Mouse (Mus musculus) kidney, embryonic 14.5 days (tissue): Measurements from ENCODE around the gene Gm42878. TPM values are rescaled to one million over a fixed set of nuclear protein-coding genes. Genes with fewer than 3 reads are reported as not detected.
"Not testable (repeated sequence)": the region's sequence is repeated elsewhere in the genome, so short reads cannot be mapped to it uniquely, and the experiment has no call there.

Experiments used
- ATAC-seq: fragments of 200-750 bp; cut with Nextera tagmentation; 2 replicates; pipeline ENCODE4 v1.8.0; 2017; ENCODE audit warnings: moderate number of reproducible peaks, mild to moderate bottlenecking, moderate TSS enrichment, moderate library complexity; ENCODE audit not compliant: low FRiP score, low TSS enrichment
- H3K27ac ChIP-seq: fragments of 300-500 bp; sonication (generic); 2 replicates; pipeline ENCODE4 v1.5.1; 2014; ENCODE audit warnings: low read depth, mild to moderate bottlenecking, low read length, moderate library complexity, mixed read lengths
- H3K27me3 ChIP-seq: fragments of 300-500 bp; sonication (generic); 2 replicates; pipeline ENCODE4 v1.6.1; 2014; ENCODE audit warnings: mild to moderate bottlenecking, low read length; ENCODE audit not compliant: control insufficient read depth, insufficient read depth
- H3K36me3 ChIP-seq: fragments of 300-500 bp; sonication (generic); 2 replicates; pipeline ENCODE4 v1.6.1; 2014; ENCODE audit warnings: low read length, mixed read lengths; ENCODE audit not compliant: control insufficient read depth, insufficient read depth
- H3K4me1 ChIP-seq: fragments of 300-500 bp; sonication (generic); 2 replicates; pipeline ENCODE4 v1.6.1; 2014; ENCODE audit warnings: low read length, mixed read lengths; ENCODE audit not compliant: control insufficient read depth, insufficient read depth
- H3K4me2 ChIP-seq: fragments of 300-500 bp; sonication (generic); replicated peaks from 2 replicates; pipeline ENCODE4 v1.6.1; 2014; ENCODE audit warnings: low read depth, mild to moderate bottlenecking, low read length
- H3K4me3 ChIP-seq: fragments of 300-500 bp; sonication (generic); 2 replicates; pipeline ENCODE4 v1.5.1; 2014; ENCODE audit warnings: mild to moderate bottlenecking, low read length
- H3K9ac ChIP-seq: fragments of 300-500 bp; sonication (generic); 2 replicates; pipeline ENCODE4 v1.6.1; 2014; ENCODE audit warnings: low read depth, mild to moderate bottlenecking, low read length, moderate library complexity
- H3K9me3 ChIP-seq: fragments of 300-500 bp; sonication (generic); 2 replicates; pipeline ENCODE4 v1.6.1; 2016; ENCODE audit warnings: low read length; ENCODE audit not compliant: control insufficient read depth
- WGBS: fragments of 180-500 bp; shearing (Covaris S2); extraction: QIAGEN DNeasy Blood & Tissue Kit; methylation state at CpG from one replicate; pipeline ENCODE4 v1.1.7; 2014; 5-methylcytosine and 5-hydroxymethylcytosine counted together
- polyA plus RNA-seq: library from polyadenylated mRNA; unstranded; fragments of >200 nt; fragmentation: Nextera tagmentation; extraction: Ambion mirVana; gene quantifications from 2 replicates; pipeline ENCODE4 v1.2.1, GENCODE M21; 2014

Gene Gm42878
- polyA plus RNA-seq, 1 experiment from 2014 or later, result not detected

DNA sequence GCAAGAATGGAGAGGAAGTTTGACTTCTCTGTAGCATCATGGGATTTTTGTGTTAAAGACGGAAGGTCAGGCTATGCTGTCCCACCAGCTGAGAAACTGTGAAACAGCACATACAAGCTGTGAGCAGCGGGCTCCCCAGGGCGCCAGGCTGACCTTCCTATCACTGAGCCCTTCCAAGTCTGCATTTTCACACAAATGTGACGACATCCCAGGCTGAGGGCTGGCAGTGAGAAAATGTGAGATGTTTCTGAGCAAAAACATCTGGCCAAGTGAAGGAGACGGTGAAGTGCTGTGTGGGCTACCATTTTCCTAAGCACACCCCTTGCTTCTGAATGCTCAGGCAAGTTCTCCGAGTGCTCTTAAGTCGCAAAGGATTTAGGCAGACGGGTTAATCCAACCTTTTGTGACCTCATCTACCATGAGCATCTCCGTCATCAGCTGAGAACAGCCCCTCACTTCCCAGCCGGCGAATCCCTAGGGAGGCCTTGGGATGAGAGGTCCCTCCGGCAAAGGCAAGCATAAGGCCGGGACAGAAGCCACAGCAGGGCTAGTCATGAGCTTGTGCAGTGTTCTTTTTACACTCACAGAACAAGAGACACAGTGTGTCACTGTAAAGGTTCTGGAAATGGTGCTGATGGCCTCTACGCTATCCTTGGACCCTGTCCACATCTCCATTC, 19.4 kb downstream of the Gm42878 start:
- H3K9ac ChIP-seq, result no peak overlapping the region
- no peaks in the 10 kb centered on the region for H3K27me3 ChIP-seq
- H3K4me2 ChIP-seq, result no peak overlapping the region
- no peak for ATAC-seq
- peaks cover 78% of the 10 kb centered on the region for H3K36me3 ChIP-seq
- no peak overlapping the region for H3K4me3 ChIP-seq
- H3K27ac ChIP-seq, result no peak overlapping the region
- H3K9me3 ChIP-seq, result no peaks in the 10 kb centered on the region
- WGBS, result 88% methylated on average over 14 of the region's 14 CpGs
- H3K4me1 ChIP-seq, result no peaks in the 10 kb centered on the region

DNA sequence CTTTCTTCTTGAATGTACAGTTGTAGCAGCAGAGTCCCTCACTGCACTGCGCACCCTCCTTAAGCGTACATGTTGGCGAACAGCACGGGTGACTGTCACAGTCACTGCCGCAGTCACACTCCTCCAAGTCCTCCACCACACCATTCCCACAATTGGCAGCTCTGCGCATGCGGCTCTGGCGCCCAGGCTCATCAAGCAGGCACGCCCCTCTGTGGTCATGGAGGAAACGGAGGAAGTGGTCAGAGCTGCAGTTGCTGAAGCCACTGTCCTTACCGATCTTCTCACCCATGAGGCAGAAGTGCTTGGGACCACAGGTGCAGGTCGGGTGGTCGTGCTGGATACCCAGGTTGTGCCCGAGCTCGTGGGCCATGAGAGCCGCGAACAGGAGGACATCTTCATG, 25.5 kb downstream of the Gm42878 start:
- H3K4me3 ChIP-seq, H3K9me3 ChIP-seq, H3K27ac ChIP-seq, H3K9ac ChIP-seq, H3K4me1 ChIP-seq, H3K27me3 ChIP-seq, H3K4me2 ChIP-seq, ATAC-seq: not testable (repeated sequence)
- peaks cover 39% of the 10 kb centered on the region for H3K36me3 ChIP-seq
- WGBS, result 94% methylated on average over 11 of the region's 17 CpGs

- Histone ChIP-seq H3K4me2 (no peak overlapping the region), H3K4me1 (no peaks in the 10 kb centered on the region), H3K9ac (no peak overlapping the region), H3K4me3 (no peak overlapping the region), H3K27me3 (no peaks in the 10 kb centered on the region), H3K9me3 (no peaks in the 10 kb centered on the region), H3K27ac (no peak overlapping the region), H3K36me3 (peaks cover 31% of the 10 kb centered on the region)
- 90% methylated on average over 9 of the region's 9 CpGs for WGBS
- ATAC-seq, result no peak
Measured at GRCm38 (mm10) chr5:121518983-121519382, 26.3 kb downstream of the Gm42878 start.

DNA sequence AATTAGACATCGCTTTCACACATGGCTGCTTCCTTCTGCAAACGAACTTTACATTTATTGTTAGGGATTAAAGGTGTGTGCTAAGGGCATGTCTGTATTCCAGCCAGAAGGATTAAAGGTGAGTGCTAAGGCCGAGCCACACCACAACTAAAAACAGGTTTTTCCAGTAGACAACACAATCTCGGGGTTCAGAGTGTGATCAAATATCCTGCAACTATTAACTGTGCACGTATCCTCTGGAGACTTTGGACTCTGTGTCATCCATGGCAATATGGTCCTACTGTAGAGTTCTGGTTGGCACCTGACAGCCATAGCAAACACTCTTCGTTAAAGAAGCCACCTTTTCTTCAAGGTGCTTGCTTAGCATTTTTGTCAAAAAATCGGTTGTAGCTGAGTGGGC, 35.3 kb downstream of the Gm42878 start:
- Histone ChIP-seq H3K4me2 (no peak overlapping the region), H3K4me1 (no peaks in the 10 kb centered on the region), H3K9ac (no peak overlapping the region), H3K36me3 (no peaks in the 10 kb centered on the region), H3K27me3 (no peaks in the 10 kb centered on the region), H3K4me3 (no peak overlapping the region), H3K27ac (no peak overlapping the region), H3K9me3 (no peaks in the 10 kb centered on the region)
- 82% methylated on average over 7 of the region's 7 CpGs for WGBS
- ATAC-seq, result no peak

- Histone ChIP-seq H3K9me3 (no peaks in the 10 kb centered on the region), H3K27me3 (no peaks in the 10 kb centered on the region), H3K4me2 (no peak overlapping the region), H3K36me3 (no peaks in the 10 kb centered on the region), H3K9ac (no peak overlapping the region), H3K27ac (no peak overlapping the region), H3K4me1 (no peaks in the 10 kb centered on the region), H3K4me3 (no peak overlapping the region)
- no peak for ATAC-seq
- 88% methylated on average over 1 of the region's 1 CpGs for WGBS
Measured at GRCm38 (mm10) chr5:121506846-121507245, 38.4 kb downstream of the Gm42878 start.

DNA sequence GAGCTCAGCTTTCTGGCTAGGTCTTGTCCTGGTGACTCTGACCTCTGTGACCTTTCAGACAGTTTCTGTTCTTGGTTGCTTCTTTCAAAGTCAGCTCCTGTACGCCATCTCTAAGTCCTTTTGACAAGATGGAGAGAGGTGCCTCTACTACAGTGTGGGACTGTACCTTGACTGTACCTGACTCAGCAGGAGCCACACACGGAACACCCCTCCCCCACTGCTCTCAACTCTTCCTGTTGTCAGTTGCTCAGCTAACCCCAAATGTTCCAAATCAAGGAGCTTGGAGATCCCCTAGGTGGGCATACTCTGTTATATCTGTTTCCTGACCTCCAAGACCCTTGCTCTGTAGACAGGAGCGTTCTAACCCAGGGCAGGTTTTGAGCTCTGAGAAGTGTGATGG, 42.1 kb downstream of the Gm42878 start, which contains the start of gene Adam1b:
Adam1b (minus strand) TSS at position 205 of the 400 bp plus-strand sequence.
- Histone ChIP-seq H3K4me1 (no peaks in the 10 kb centered on the region), H3K27me3 (no peaks in the 10 kb centered on the region), H3K4me2 (no peak within 1 kb of the TSS), H3K27ac (no peak within 1 kb of the TSS), H3K9ac (no peak within 1 kb of the TSS), H3K4me3 (no peak within 1 kb of the TSS), H3K9me3 (no peaks in the 10 kb centered on the region), H3K36me3 (no peaks in the 10 kb centered on the region)
- 81% methylated on average over 3 of the region's 3 CpGs for WGBS
- no peak for ATAC-seq

GRCm38 (mm10) chr5:121501424-121501996, 43.8 kb downstream of the Gm42878 start:
- not testable (repeated sequence) for H3K4me2 ChIP-seq, H3K36me3 ChIP-seq, H3K9ac ChIP-seq, H3K27me3 ChIP-seq, H3K4me1 ChIP-seq, H3K9me3 ChIP-seq, ATAC-seq, H3K27ac ChIP-seq, H3K4me3 ChIP-seq
- 73% methylated on average over 10 of the region's 17 CpGs for WGBS

- ATAC-seq, result no peak
- no peaks in the 10 kb centered on the region for H3K36me3 ChIP-seq
- WGBS, result 58% methylated on average over 7 of the region's 7 CpGs
- H3K4me3 ChIP-seq, result no peak overlapping the region
- no peaks in the 10 kb centered on the region for H3K4me1 ChIP-seq
- no peaks in the 10 kb centered on the region for H3K9me3 ChIP-seq
- no peak overlapping the region for H3K9ac ChIP-seq
- no peak overlapping the region for H3K4me2 ChIP-seq
- no peaks in the 10 kb centered on the region for H3K27me3 ChIP-seq
- H3K27ac ChIP-seq, result no peak overlapping the region
Measured at GRCm38 (mm10) chr5:121500719-121501118, 44.6 kb downstream of the Gm42878 start.

- H3K27ac ChIP-seq, result no peak overlapping the region
- H3K9me3 ChIP-seq, result no peaks in the 10 kb centered on the region
- H3K27me3 ChIP-seq, result no peaks in the 10 kb centered on the region
- 79% methylated on average over 8 of the region's 8 CpGs for WGBS
- no peak overlapping the region for H3K4me2 ChIP-seq
- no peak overlapping the region for H3K4me3 ChIP-seq
- H3K36me3 ChIP-seq, result no peaks in the 10 kb centered on the region
- H3K9ac ChIP-seq, result no peak overlapping the region
- no peak for ATAC-seq
- H3K4me1 ChIP-seq, result no peaks in the 10 kb centered on the region
Measured at GRCm38 (mm10) chr5:121493305-121493704, 52.0 kb downstream of the Gm42878 start.
